Comparison of ENCODE assay signal across 8 mouse cellular contexts in genomic region chr4:63371890-63372289, GRCm38 (mm10). TPM values are rescaled to one million over a fixed set of nuclear protein-coding genes. Genes with fewer than 3 reads are reported as not detected.
DNase-seq lines count a peak whose midpoint lies in the region; ATAC-seq and TF ChIP-seq lines count a peak whose summit lies in the region.

No protein-coding gene starts in this region.

- no peaks in the 10 kb centered on the region for H3K9me3 ChIP-seq in limb, embryonic 11.5 days (ENCODE audit: control insufficient read depth, low read length)

- TF ChIP-seq POLR2A in bone marrow macrophage, adult 2 months (IDR thresholded peaks at IDR 0.05; ENCODE audit: borderline replicate concordance, low read depth, low read length): no peak
- TF ChIP-seq POLR2A in small intestine, adult 2 months (IDR thresholded peaks at IDR 0.05; ENCODE audit: low read depth, low read length): no peak

- TF ChIP-seq CTCF in bone marrow macrophage, adult 2 months (IDR thresholded peaks at IDR 0.05; ENCODE audit: low read depth, low read length): peak; percentile 49
- TF ChIP-seq CTCF in small intestine, adult 2 months (IDR thresholded peaks at IDR 0.05; ENCODE audit: extremely low read depth, insufficient read length, insufficient replicate concordance, low read depth, low read length): peak; percentile 56; the same call in 1 of the 2 replicates

- H3K4me1 ChIP-seq in bone marrow macrophage, adult 2 months (ENCODE audit: control insufficient read depth, insufficient read depth, low read length): peaks cover 9% of the 10 kb centered on the region
- H3K4me1 ChIP-seq in limb, embryonic 11.5 days (ENCODE audit: control insufficient read depth, insufficient read depth, low read length): no peaks in the 10 kb centered on the region
- H3K4me1 ChIP-seq in small intestine, adult 2 months (ENCODE audit: control insufficient read depth, insufficient read depth, insufficient read length, low read length): no peaks in the 10 kb centered on the region

- 72% methylated on average over 3 of the region's 3 CpGs for WGBS in limb, embryonic 11.5 days
- 57% methylated on average over 3 of the region's 3 CpGs for WGBS in small intestine, adult 2 months

- DNase-seq in adrenal gland, postnatal 10 days: peak; percentile 60
- DNase-seq in adrenal gland, postnatal 4 days (ENCODE audit: low spot score in 2 of 2): no peak
- DNase-seq in left cerebral cortex, postnatal 4 days: peak; percentile 36
- DNase-seq in left cerebral cortex, adult 9 months (ENCODE audit: low spot score in 2 of 2): no peak
- peak; percentile 54 for DNase-seq in limb, embryonic 11.5 days (ENCODE audit: low spot score)
- DNase-seq in frontal cortex, postnatal 14 days (ENCODE audit: low spot score in 2 of 2): no peak

- H3K4me2 ChIP-seq in limb, embryonic 11.5 days (ENCODE audit: low read depth, severe bottlenecking): no peak overlapping the region

- H3K9ac ChIP-seq in limb, embryonic 11.5 days (ENCODE audit: low read length): no peak overlapping the region

- no peak overlapping the region for H3K4me3 ChIP-seq in bone marrow macrophage, adult 2 months (ENCODE audit: insufficient read depth, low read length)
- no peak overlapping the region for H3K4me3 ChIP-seq in limb, embryonic 11.5 days (ENCODE audit: low read depth, low read length)
- no peak overlapping the region for H3K4me3 ChIP-seq in small intestine, adult 2 months (ENCODE audit: low read depth, low read length)

- ATAC-seq in limb, embryonic 11.5 days (ENCODE audit: insufficient number of reproducible peaks, low FRiP score, low TSS enrichment, low read depth): no peak

- H3K36me3 ChIP-seq in limb, embryonic 11.5 days (ENCODE audit: control insufficient read depth, insufficient read depth, low read length): peaks cover 13% of the 10 kb centered on the region; the same call in 1 of the 2 replicates
- H3K36me3 ChIP-seq in small intestine, adult 2 months (ENCODE audit: control insufficient read depth, insufficient read depth, low read length): peaks cover 17% of the 10 kb centered on the region; the same call in 1 of the 2 replicates

- no peak overlapping the region for H3K27ac ChIP-seq in bone marrow macrophage, adult 2 months (ENCODE audit: insufficient read depth, low read depth, low read length)
- no peak overlapping the region for H3K27ac ChIP-seq in limb, embryonic 11.5 days (replicated peaks; ENCODE audit: low read depth, low read length)
- H3K27ac ChIP-seq in small intestine, adult 2 months (ENCODE audit: insufficient read depth, low read depth, low read length): no peak overlapping the region

- H3K27me3 ChIP-seq in limb, embryonic 11.5 days (ENCODE audit: control insufficient read depth, insufficient read depth, low read length): no peaks in the 10 kb centered on the region
- H3K27me3 ChIP-seq in small intestine, adult 2 months (ENCODE audit: control insufficient read depth, insufficient read depth, low read length): no peaks in the 10 kb centered on the region

- intact Hi-C loops in left cerebral cortex, postnatal 4 days (cut with DNase I): no loop called here

RNA-seq across cellular contexts. Expression of gene Orm2, which starts 9.6 kb away (rescaled TPM):
- total RNA-seq in adrenal gland, postnatal 10 days (2021): under 1 TPM in 1 of 2 experiments, not detected in 1; 0.84 TPM
- total RNA-seq in adrenal gland, postnatal 4 days (2021): under 1 TPM in 1 of 2 experiments, not detected in 1; 0.59 TPM
- not detected for total RNA-seq in left cerebral cortex, postnatal 4 days (2021)
- polyA plus RNA-seq in bone marrow macrophage, adult 2 months (2012; ENCODE audit: insufficient read depth, insufficient read length, missing spikeins): not detected in 2 replicates
- polyA plus RNA-seq in limb, embryonic 11.5 days (2014; fragmentation: Nextera tagmentation; extraction: Ambion mirVana): not detected in 2 replicates
- not detected in 2 replicates for polyA plus RNA-seq in small intestine, adult 2 months (2012; rRNA removed)

RNA-seq across cellular contexts. Expression of gene Orm3, which starts 15.9 kb away (rescaled TPM):
- total RNA-seq in adrenal gland, postnatal 10 days (2021): 1 to 10 TPM; 1.5 to 2.2 TPM
- 1 to 10 TPM; 1.5 to 2.1 TPM for total RNA-seq in adrenal gland, postnatal 4 days (2021)
- not detected for total RNA-seq in left cerebral cortex, postnatal 4 days (2021)
- not detected in 2 replicates for polyA plus RNA-seq in bone marrow macrophage, adult 2 months (2012; ENCODE audit: insufficient read depth, insufficient read length, missing spikeins)
- polyA plus RNA-seq in limb, embryonic 11.5 days (2014; fragmentation: Nextera tagmentation; extraction: Ambion mirVana): not detected in 2 replicates
- polyA plus RNA-seq in small intestine, adult 2 months (2012; rRNA removed): not detected in 2 replicates

RNA-seq across cellular contexts. Expression of gene Orm1, which starts 27.5 kb away (rescaled TPM):
- total RNA-seq in adrenal gland, postnatal 10 days (2021): 10 to 100 TPM in 1 of 2 experiments, 1 to 10 TPM in 1; 3.2 to 11.8 TPM
- total RNA-seq in adrenal gland, postnatal 4 days (2021): 1 to 10 TPM; 1.2 to 1.6 TPM
- total RNA-seq in left cerebral cortex, postnatal 4 days (2021): not detected
- polyA plus RNA-seq in bone marrow macrophage, adult 2 months (2012; ENCODE audit: insufficient read depth, insufficient read length, missing spikeins): not detected in 2 replicates
- not detected in 2 replicates for polyA plus RNA-seq in limb, embryonic 11.5 days (2014; fragmentation: Nextera tagmentation; extraction: Ambion mirVana)
- polyA plus RNA-seq in small intestine, adult 2 months (2012; rRNA removed): not detected in 2 replicates

RNA-seq across cellular contexts. Expression of gene Akna, which starts 31.3 kb away (rescaled TPM):
- 1 to 10 TPM; 7.4 to 7.7 TPM for total RNA-seq in adrenal gland, postnatal 10 days (2021)
- total RNA-seq in adrenal gland, postnatal 4 days (2021): 1 to 10 TPM; 7.8 to 9.1 TPM
- total RNA-seq in left cerebral cortex, postnatal 4 days (2021): 1 to 10 TPM; 6.1 to 6.9 TPM
- polyA plus RNA-seq in bone marrow macrophage, adult 2 months (2012; ENCODE audit: insufficient read depth, insufficient read length, missing spikeins): 33.3 and 39.4 TPM in 2 replicates
- 9.5 and 10.9 TPM in 2 replicates for polyA plus RNA-seq in limb, embryonic 11.5 days (2014; fragmentation: Nextera tagmentation; extraction: Ambion mirVana)
- 8.1 and 11.5 TPM in 2 replicates for polyA plus RNA-seq in small intestine, adult 2 months (2012; rRNA removed)

Comparison
In these comparisons a context has a peak if more than half of its experiments do, and no peak if none do; other contexts are left out.
1. DNase-seq: peak in adrenal gland, postnatal 10 days (single experiment), left cerebral cortex, postnatal 4 days (single experiment) and limb, embryonic 11.5 days (single experiment); none in adrenal gland, postnatal 4 days (0 of 2), left cerebral cortex, adult 9 months (0 of 2) and frontal cortex, postnatal 14 days (0 of 2).